Mouse (Mus musculus): ENCODE results near the gene Abhd12.

Abhd12 gene

DNA sequence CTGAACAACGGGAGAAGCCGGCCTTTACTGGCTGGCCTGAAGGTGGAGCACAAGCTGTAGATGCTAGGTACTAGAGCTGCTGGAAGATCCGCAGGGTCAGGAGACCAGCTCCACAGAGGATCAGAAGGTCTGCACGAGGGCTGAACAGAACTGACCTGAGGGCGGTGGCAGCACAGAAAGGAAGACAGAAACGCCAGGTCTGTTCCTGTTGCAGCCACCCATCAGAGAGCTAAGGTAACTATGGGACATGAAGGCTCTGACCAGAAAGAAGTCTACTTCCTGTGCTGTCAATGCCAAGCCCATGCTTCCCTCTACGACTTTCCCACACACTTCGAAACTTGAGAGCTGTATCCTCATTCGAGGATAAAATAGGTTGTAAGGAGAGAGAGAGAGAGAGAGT, 53.3 kb downstream of the Abhd12 start:
- no peak for DNase-seq (ENCODE audit: low spot score in 2 of 2)

DNA sequence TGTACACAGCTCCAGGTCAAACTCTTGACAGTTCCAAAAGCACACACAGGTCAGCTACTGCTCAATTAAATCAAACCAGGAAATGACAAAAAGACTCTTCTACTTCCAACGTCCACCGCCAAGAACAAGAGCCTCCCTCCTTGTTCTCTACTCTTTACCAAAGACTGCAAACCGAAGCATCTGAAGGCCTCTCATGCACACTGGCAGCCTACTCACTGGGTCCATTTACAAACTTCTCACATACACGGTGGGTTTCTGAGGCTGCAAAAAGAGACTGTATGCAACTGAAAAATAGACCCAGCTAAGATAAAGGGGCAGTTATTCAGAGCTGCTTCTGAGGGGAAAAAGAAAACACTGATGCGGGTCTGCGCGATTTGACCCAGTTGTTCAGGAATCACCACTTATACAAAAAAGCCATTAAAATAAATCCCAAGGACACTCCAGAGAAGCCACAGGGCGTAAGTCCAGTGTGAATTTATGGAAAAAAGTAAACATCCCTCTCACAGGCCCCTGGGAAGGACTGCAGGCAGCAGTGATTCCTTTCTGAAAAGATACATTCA, 57.0 kb downstream of the Abhd12 start:
- no peak for DNase-seq (ENCODE audit: low spot score in 2 of 2)

DNA sequence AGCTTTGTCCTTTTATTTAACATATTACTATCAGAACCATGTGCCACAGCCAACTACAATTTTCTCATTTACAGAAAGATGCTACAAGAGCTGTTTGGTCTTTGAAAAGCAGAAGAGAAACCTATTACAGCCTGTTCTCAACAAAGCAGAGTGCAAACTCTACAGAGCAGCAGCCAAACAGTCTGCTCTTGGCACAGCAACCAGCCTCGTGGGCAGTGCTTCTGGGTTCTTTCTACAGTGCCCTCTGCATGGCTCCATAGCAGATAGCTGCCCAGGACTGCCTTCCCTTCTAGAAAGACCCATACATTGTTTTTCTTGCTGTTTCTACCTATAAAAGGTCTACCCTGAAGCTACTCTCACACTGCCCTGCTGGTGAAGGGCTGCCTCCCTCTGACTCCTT, 59.7 kb downstream of the Abhd12 start:
- no peak for DNase-seq (ENCODE audit: low spot score in 2 of 2)

DNA sequence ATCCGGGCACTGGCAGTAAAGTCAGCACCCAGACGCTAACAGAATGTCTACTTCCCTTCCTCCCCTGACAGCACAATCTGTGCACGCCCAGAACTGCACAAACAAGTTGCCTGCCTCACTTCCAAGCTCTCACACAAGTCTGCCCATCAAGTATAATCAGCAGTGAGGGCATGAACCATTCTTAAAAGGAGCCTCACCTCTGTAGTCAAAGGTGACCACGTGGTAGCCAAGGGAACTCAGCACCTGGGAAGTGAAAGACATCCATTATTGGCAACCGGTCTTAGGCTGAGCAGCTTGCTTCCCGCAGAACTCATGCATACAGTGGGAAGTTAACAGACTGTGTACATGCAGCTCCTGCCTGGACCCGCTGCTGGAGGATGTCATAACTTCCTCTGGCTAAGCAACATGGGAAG, 62.5 kb downstream of the Abhd12 start:
- no peak for DNase-seq (ENCODE audit: low spot score in 2 of 2)

DNA sequence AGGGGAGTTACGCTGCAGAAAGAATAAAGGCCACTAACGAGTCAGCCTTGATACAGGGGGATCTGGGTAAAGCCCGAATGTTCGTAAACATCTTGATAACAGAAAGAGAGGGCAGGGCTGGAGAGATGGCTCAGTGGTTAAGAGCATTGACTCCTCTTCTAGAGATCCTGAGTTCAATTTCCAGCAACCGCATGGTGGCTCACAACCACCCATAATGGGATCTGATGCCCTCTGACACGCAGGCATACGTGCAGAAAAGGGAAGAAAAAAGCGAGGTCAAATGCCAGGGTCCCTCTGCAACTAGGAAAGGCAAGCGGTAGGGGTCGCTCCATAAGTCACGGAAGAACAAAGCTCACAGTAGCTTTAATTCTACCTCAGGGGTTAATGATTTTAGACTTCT, 63.4 kb downstream of the Abhd12 start:
- no peak for DNase-seq (ENCODE audit: low spot score in 2 of 2)

DNA sequence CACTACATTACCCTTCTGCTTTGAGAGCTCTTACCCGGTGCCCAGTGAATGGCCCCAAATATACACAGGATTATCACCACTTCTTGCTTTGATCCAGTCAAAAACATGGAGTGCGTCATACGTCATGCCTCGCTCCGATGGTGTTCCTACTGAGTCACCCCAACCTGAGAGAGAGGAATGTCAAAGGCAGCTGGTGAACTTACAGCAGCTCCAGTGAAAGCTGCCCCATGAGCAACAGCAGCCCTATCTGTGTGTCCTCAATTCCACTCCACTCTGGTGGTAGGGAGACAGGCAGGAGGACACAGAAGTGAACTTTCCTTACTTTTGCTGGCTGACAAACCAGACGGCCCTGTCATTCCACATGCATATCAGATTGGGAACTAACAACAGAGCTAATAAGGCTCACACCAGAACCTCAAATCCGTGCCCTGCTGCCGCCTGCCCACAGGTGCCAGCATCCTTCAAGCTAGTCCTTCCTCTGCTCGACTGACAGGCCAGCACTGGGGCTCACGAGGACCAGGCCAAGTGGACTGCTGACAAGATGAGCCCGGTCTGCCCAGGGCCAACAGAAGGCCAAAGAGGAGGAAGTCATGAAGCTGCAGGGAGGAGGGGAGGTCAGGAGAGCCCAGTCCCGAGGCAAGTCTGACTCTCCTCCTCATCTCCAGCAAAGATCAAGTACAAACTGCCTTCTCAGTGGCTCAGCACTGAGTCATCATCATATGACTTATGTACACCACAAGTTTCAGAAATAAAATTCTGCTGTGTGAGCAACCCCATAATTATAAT, 64.7 kb downstream of the Abhd12 start:
- no peak for DNase-seq (ENCODE audit: low spot score in 2 of 2)

DNA sequence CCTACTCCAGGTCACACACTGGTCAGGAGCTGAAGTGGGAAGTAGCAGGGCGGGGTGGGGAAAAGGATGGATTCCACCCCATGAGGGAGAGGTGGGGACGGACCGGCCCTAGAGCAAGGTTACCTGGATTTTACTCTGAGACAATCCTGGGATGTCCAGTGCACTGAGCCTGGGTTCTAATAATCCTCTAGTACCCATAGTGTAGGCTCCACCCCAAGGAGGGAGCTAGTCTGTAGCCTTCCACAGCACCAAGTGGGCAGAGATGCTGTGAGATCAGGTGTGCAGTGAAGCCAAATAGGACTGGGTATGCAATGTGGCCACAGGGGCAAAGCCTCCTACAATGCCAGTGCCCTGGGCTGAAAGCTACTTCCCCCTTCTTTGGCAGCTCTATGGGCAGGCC, 66.8 kb downstream of the Abhd12 start:
- DNase-seq (ENCODE audit: low spot score in 2 of 2) = no peak

DNA sequence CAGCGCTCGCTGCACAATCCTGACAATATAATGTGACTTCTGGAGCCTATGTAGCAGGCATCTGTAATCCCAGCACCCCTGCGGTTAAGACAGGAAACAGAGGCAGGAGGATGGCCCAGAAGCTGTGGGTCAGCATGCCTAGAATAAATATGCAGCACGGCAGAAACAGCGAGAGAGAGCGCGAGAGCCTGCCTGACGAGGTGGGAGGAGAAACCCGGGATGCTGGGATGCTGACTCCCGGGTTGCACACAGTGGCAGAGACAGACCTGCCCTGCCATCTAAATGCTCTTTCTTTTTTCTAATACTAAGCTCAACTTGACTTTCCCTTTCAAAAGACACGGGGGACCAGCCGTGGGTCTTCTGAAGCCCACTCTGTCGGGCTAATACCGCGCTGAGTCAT, 67.6 kb downstream of the Abhd12 start:
- DNase-seq (ENCODE audit: low spot score in 2 of 2) = no peak

DNA sequence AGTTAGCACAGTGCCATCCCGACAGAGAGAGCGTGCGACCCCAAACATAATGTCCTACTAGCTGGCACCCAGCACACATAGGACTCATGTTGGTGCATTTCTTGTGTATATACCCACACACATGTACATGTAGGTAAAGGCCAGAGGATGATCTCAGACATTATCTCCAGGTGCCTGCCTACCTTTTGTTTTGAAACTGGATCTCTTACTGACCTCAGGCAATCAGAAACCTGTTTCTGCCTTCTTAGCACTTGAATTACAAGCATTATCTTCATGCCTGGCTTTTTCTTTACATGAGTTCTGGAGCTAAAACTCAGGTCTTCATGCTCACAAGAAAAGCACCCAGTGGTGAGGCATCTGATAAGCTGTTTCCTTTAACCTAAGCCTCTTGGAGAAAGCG, 68.6 kb downstream of the Abhd12 start:
- no peak for DNase-seq (ENCODE audit: low spot score in 2 of 2)

DNA sequence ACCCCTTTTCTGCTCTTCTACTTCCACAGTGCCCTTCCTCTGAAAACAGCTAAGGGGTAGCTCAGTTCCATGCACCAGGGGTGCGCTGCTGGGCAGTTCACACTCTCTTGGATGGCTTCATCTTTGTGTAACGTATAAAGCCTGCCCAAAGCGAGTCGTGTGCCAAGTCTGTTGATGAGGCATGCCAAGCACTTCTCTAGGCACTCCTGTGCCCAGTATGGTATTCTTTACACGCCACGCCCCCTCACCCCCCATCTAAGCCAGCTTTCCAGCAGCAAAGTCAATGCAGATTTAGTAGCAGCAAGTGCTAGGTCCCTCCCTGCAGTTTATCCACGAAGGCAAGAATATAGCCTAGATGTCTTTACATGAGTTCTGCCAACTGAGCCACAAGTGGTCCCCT, 69.9 kb downstream of the Abhd12 start:
- no peak for DNase-seq (ENCODE audit: low spot score in 2 of 2)

DNA sequence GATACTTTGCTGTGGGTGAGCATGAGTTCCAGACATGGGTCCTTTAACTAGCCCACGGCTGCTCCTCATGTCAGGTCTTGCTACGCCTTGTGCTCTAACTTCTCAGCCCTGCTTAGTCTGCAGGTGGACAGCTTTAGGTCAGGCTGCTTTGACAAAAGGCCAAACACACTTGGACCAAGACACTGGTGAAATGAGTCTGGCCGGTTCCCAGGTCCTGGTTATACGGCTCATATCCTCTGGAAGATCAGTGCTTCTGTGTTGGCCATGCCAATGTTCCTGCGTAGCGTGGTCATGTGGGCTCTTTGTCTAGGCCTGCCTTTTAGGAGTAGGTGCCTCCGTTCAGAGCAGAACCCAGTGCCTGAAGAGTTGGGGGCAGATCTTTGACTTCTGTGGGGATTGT, 72.5 kb downstream of the Abhd12 start:
- DNase-seq (ENCODE audit: low spot score in 2 of 2) = no peak

DNA sequence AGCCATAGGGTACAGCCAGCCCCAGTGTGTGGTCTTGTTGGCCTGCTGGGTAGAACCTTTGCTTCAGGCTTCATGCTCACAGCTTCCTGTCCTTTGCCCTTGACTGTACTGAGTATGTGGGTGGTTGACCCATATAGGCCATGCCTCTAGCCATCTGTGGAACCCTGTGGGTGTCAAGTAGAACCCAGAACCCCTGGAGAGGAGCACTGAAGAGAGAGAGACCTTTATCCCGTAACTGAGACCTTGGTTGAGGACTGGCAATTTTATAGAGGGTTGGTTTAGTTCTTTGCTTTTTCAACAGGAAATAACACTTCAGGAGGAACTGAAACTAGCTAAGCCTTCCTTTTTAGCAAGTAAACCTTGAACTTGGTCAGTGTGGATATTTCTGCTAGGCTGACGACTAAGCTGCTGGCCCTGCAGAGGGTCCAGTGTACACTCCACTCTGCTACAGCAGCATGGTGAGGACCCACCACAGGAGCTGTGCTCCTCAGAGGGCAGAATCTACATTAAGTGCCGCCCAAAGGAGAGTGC, 73.6 kb downstream of the Abhd12 start:
- DNase-seq (ENCODE audit: low spot score in 2 of 2) = no peak

DNA sequence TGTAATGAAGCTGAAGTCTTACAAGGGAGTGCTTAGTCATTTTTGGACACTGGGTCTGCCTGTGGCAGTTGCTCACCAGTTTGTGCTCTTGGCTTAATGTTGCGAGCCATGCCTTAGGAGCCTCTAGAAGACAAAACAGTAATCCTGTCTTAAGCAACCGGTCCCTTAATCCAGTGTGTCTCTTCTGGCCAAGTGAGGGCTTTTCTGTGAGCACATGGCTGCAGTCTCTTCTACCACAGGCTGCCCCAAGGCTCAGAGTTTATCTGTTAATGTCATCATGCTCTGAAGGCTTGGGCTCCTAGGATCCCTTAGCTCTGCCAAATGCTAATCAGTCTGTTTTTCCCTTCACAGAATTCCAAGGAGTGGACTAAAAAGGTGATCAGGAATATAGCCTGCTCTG, 74.5 kb downstream of the Abhd12 start:
- no peak for DNase-seq (ENCODE audit: low spot score in 2 of 2)

DNA sequence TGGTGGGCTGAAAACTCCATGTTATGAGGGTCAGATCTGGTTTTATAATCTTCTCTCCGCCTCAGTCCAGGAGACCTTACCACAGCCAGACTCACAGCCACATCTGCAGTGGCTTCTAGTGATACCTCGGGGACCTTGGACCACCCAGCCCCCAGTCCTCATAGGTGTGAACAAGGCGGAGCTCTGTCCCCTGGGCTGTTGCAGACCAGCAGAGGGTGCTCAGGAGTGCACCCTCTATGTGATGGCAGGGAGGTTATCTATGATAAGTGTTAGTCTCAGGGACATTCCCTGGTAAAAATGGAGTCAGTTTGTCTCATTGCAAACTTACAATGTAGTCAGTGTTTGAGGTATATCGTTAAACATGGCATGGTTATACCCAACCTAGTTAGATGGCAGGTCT, 75.9 kb downstream of the Abhd12 start:
- no peak for DNase-seq (ENCODE audit: low spot score in 2 of 2)

DNA sequence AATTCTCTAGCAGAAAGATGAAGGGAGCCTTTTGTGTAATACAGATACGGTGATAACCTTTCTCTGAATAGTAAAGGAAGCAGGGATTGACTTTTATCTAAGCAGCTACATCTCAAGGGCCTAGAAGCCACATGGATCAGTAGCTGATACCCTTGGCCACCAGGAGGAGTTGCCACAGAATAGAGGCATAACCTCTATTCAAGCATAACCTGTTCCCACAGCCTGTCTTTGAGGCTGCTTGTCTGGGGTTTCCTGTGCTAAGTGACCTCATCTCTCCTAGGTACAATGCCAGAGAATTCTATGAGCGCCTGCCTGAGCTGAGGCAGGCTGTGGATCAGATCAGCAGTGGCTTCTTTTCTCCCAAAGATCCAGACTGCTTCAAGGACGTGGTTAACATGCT, 76.4 kb downstream of the Abhd12 start:
- DNase-seq (ENCODE audit: low spot score in 2 of 2) = peak in 1 of 2 experiments; percentile 17

DNA sequence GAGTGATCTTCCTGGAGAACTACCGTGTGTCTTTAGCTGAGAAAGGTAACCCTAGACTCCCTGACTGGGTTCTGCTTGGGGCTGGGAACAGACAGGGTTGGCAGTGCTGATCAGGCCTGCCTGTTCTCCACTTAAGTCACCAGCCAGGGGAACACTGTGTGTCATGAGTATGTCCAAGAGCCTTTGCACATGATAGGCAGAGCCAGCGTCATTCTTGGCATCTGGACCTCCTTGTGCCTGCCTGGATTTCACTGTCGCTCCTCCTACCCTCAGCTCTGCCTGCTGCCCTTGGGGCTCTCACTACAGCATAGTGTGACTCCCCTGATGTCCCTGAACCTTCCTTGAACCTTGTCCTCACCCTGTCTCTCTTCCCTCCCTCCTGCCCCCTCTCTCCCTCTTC, 78.1 kb downstream of the Abhd12 start:
- DNase-seq (ENCODE audit: low spot score in 2 of 2) = no peak

DNA sequence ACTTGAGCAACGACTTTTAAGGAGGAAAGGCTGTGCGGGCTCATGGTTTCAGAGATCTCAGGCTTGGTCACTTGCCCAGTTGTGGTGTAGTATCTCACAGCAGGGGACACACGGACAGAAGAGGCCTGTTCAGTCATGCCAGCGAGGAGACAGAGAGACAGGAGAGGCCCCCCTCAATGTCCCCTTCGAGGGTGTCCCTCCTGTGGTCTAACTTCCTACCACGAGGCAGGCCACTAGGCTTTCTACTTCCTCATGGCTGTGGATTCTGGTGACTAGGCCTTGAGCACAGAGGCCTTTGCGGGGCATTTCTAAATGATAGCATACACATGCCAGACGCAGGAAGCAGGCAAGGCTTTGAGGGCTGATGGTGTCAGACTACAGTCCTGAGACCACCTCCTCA, 81.6 kb downstream of the Abhd12 start:
- DNase-seq (ENCODE audit: low spot score in 2 of 2) = no peak

DNA sequence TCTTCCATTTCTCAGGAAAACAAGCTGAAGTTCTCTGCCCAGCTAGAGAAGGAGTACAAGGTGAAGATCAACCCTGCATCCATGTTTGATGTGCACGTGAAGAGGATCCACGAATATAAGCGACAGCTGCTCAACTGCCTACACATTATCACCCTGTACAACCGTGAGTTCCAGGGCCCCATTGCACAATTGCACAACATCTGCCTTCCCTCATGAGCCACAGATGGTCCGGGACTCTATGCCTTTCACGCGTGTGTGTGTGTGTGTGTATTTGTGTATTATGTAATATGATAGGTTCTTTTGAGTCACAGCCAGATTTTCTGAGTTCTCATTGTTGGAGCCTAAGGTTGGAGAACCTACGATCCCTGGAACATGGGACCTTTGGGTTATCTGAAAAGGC, 83.8 kb downstream of the Abhd12 start:
- no peak for DNase-seq (ENCODE audit: low spot score in 2 of 2)

DNA sequence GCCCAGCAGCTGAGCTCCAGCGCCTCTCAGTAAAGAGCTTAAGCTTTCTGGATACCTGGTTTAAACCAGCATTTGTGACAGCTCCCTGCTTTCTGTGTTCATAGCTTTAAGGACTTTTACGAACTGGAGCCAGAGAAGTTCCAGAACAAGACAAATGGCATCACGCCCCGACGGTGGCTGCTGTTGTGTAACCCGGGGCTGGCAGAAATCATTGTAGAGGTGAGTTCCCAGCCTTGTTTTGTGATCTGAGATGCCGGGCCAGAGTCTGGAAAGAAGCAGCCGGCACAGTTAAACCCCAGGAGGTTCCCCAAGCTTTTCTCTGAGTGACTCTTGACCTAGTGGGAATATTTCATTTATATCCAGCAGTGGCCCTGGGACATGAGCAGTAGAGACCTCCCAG, 85.8 kb downstream of the Abhd12 start:
- no peak for DNase-seq (ENCODE audit: low spot score in 2 of 2)

DNA sequence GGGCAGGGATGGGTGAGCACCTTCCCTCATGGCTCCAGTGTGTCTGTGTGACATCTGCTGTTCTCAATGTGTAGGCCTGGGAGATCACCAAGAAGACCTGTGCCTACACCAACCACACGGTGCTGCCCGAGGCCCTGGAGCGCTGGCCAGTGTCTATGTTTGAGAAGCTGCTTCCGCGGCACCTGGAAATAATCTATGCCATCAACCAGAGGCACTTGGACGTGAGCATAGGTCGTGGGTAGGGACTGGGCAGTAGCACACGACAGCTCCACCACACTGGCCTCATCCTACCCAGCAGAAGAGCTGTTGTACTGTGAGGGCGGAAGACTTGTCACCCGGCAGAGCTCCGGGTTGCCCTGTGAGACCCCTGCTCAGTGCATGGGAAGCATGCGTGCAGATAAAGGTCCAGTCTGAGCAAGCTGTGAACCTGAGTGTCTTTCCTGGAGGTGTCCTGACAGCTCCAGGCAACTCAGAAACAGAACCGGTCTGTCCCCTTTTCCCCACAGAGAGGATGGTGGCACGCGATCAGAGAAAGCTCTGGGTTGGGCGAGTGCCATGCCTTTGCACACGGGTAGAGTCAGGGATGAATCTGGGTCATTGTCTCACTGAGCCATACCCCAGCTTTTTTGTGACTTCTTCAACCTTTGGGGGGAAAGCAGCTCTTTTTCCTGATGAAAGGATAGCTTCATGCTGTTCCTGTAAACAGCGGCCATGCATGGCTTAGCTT, 87.7 kb downstream of the Abhd12 start:
- DNase-seq (ENCODE audit: low spot score in 2 of 2) = no peak

DNA sequence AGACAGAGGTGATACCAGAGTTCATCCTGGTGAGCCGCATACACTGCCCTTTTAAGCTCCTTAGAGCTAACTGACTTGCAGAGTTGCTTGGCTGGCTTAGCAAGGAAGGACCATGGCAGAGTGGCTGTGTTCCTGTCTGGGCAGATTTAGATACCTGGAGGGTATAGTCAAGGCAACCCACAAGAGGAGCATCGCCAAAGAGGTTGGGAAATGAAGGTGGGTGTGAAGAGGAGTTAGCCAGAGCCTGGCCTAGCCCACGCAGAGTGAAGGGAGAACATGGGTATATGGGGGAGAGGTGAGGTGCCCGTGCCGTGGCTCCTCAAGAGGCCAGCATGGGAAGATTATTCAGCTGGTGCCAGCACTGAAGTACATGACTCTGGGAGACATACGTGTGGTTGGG, 91.7 kb downstream of the Abhd12 start:
- DNase-seq (ENCODE audit: low spot score in 2 of 2) = no peak

DNA sequence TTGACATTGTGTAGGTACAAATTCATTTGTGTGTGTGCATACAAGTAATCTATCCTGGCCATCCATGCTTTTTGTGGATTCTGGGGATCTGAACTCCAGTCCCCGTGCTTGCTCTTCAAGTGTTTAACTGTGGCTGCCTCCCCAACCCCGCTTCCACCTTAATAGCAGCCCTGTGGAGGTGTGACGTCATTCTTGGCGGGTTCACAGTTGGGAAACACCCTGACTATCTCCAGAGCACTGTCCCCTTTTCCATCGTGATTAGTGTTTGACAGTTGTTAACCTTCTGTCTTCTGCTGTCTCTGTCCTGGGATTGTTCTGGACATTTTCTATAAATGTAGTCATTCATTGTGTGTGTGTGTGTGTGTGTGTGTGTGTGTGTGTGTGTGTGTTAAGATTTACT, 93.9 kb downstream of the Abhd12 start:
- DNase-seq (ENCODE audit: low spot score in 2 of 2) = no peak

DNA sequence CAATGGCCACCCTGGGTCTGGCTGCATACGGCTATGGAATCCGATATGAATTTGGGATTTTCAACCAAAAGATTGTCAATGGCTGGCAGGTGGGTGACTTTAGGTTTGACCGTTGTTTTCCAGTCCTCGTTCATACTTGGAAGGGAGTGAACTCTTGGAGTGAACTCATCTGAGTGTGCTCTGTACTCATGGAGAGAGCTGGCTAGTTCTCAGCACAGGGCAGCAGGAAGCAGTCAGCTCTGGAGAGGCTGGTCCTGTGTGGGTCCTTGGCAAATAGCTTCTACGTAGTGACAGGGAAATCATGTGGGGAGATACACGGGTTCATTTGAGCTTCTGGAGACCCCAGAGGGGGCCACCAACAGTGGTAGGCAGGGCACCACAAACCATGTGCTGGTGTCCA, 95.7 kb downstream of the Abhd12 start:
- DNase-seq (ENCODE audit: low spot score in 2 of 2) = no peak

All from spleen, postnatal 14 days (tissue).